Mouse (Mus musculus): Measurements from ENCODE around the gene Map3k4. TPM values are rescaled to one million over a fixed set of nuclear protein-coding genes. Genes with fewer than 3 reads are reported as not detected.

Gene Map3k4
- total RNA-seq, 2 experiments from 2014 or later: 7.4 to 8.0 TPM

DNA sequence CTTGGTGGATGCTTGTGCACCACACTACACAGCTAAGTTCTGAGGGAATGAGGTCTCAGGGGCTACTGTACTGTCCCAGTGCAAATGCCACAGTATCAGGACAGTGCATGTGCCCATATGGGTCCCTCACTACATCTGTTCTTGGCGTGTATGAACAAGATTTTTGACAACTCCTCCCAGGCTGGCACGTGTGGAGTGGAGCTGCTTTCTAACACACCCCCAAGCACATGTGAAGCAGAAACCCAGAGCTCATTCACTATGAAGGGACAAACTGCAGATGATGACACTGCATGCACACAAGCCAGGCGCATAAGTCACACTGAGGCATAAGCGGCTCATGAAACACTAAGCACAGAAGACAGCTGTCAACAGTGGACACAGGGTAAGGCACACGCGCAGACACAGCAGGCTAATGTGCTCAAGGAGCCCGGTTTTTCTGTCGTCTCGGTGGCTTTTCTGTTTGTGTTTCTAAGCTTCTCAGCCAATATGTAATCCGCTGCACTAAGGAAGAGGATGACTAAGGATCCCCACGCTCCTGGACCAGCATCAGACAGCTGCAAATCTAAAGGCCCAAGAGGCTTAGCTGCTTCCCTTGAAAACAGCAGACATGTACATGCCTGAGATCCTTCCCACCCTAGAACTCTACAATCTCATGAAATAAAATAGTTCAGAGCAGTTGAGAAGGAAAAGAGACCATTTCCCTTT, 41.9 kb downstream of the Map3k4 start:
- no peak for ATAC-seq (replicated peaks; ENCODE audit: low FRiP score, poor library complexity, severe bottlenecking)

DNA sequence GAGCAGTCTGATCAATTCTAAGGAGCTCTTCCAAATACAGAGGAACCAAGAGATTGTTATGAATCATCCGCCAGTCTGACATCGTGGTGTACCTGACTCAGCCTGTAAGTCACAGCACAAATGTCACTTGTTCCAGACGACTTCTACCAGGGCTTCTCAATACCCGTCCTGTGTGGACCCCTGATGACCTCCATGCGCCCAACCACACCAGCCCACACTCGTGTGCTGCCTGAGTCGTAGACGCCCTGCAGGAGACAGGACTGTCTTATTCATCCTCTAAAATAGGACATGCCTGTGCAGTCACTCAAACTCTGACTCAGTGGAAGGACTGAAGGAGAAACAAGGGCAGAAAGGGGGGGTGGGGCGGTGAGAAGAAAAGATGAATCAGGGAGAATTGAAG, 42.8 kb downstream of the Map3k4 start:
- no peak for ATAC-seq (replicated peaks; ENCODE audit: low FRiP score, poor library complexity, severe bottlenecking)

DNA sequence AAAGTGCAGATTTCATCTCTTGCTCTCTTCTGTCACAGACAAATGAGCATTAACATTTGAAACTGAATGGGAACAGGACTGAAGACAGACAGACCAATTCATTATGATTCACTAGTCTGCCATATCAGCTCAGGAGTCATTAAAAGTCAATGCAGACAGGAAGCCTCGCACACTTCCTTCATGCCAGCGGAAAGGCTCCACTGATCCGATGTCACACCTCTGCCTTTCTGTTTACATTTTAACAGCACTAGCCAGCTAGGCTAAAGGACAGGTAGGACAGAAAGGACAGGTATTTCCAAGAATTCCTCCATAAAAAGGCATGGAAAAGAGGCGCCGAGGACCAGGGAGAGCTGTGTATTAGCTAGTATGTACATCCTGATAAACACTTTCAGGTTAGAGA, 45.6 kb downstream of the Map3k4 start:
- ATAC-seq (replicated peaks; ENCODE audit: low FRiP score, poor library complexity, severe bottlenecking): no peak

DNA sequence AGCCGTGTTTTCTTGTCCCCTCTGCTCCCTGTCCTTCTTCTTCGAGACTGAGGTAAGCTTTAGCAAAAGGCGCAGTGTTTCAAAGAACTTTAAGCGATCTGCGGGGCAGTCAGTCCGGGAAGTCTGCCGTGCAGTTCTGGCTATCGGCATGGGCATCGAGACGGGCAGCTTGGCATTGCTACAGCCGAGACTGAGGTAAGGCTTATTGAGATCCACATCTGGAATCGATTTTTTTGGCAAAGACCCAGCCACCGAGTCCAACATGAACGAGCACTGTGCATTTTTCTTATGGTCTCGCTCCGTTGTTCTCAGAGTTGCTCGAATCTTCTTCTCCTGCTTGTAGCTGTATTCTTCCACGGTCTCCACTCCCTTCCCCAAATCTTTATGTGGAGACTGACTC, 46.8 kb downstream of the Map3k4 start:
- ATAC-seq (replicated peaks; ENCODE audit: low FRiP score, poor library complexity, severe bottlenecking): no peak

DNA sequence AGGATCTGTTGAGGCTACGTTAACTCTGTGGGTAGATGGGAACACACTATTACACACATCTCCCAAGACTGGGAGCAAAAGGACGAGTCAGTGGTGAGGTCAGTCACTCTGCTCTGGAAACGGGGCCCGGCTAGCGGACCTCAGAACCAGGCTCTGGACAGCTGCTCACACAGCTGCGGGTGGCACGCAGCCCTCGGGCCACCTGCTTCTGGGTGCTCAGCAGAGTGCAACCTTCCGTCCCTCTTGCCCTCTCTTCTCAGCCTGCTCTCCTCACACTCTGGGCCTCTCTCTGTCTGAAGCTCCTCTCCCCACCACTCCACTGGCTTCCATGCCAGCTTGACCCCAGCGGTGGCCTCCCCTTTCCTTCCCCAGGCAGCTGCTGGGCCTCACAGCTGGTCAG, 50.1 kb downstream of the Map3k4 start:
- ATAC-seq (replicated peaks; ENCODE audit: low FRiP score, poor library complexity, severe bottlenecking): no peak

DNA sequence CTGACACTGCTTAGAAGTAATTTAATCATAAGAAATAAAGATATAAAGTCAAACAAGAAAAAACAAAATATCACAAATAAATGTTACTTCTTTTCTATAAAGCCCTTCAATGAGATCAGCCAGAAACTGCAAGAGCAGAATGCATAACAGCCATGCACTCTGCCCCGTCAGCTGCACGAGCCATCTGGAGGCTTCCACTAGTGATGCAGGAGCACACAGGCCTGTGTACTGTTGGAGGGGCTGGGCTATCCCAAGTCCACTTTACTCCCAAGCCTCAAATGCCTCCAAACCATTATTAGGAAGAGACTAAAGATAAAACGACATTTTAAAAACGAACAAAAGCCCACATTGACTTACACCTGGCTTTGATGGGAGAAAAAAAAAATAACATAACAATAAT, 50.5 kb downstream of the Map3k4 start:
- ATAC-seq (replicated peaks; ENCODE audit: low FRiP score, poor library complexity, severe bottlenecking): no peak

DNA sequence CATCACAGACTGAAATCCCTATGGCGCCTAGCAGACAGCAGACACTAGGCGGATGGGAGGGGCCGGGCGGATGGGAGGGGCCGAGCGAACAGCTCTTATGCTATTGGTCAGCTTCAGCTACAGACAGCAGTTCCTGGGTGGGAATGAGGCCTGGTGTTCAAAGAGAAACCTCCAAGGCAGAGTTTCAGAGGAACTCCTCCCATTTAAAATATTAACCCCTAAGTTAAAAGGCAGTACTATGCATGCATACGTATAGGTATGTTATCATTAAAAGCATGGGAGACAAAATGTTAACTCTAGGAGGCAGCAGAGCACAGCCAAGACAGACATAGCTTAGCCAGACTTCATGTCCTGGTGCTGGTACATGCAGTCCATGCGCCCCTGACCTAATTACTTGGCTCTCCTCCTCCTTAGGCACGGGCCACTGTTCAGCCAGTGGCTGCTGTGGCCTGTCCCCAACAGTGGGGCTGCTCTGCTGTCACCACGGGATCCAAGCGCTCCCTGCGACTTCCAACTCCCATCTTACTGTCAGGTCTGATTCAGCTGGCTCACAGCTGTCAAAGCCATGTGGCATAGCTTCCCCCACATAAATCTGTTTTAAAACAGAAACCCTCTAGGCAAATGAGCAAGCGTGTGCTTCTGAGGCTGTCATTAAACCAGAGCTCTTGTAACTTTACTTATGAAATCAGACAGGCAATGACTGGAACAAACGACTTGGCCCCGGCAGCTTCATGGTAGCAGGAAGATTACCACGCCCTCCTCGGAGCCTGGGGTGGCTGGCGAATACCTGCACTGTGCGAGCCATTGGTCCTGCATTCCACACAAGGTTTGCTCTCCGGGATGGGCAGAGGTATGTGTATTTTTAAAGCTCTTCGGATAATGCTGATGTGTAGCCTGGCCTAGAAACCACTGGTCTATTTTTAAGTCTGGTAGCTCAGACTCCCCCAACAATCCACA, 52.3 kb downstream of the Map3k4 start:
- ATAC-seq (replicated peaks; ENCODE audit: low FRiP score, poor library complexity, severe bottlenecking): no peak

DNA sequence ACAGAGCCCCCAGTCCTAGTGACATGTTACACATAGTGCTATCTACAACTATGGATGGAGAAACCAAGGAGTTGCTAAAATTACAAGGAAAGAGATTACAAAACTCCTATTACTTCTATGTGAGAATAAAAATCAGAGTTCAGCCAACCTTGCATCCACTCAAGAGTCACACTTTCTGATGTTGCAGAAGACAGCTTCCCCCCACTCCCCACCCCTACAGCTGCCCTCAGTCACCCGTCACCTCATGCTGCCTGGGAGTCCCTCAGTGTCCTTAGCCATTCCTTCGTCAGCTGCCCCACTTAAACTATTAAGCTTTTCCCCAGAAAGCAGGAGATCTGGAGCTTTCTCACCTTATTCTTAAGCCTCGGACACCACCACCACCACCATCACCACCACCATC, 54.3 kb downstream of the Map3k4 start:
- ATAC-seq (replicated peaks; ENCODE audit: low FRiP score, poor library complexity, severe bottlenecking): no peak

DNA sequence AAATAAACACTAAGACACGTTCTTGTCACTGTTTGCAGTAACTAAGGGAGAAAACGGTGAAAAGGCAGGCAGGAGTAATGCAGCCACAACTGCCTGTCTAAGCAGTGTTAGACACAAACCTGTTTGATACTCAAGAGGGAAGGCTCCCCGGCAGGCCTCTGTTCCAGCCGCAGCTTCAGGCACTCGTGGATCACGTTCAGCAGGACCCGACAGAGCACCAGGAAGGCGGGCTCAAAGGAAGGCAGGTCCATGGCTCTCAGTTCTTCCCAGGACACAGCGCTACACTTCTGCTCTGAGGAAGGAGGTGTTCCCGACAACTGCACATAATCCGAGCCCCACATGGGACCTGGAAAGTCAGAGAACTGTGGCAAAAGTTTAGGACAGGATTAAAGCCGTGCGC, 54.8 kb downstream of the Map3k4 start:
- ATAC-seq (replicated peaks; ENCODE audit: low FRiP score, poor library complexity, severe bottlenecking): no peak

DNA sequence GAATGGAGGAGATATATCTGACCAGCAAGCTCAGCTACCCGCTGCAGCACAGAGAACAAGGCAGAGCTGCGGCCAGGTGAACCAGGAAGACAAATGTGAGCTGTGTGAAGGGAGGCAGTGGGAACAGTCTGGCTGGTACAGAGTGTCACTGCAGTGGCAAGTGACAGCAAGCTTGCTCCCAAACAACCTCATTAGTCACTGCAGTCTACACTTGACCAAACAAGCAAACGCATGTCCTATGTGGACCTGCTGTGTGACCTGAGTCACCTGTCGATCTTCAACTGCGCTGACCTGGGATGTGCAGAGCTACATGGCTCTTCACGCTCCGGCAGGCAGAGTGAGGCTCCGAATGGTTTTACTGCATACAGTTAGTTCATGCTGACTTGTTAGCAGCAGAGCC, 55.7 kb downstream of the Map3k4 start:
- no peak for ATAC-seq (replicated peaks; ENCODE audit: low FRiP score, poor library complexity, severe bottlenecking)

DNA sequence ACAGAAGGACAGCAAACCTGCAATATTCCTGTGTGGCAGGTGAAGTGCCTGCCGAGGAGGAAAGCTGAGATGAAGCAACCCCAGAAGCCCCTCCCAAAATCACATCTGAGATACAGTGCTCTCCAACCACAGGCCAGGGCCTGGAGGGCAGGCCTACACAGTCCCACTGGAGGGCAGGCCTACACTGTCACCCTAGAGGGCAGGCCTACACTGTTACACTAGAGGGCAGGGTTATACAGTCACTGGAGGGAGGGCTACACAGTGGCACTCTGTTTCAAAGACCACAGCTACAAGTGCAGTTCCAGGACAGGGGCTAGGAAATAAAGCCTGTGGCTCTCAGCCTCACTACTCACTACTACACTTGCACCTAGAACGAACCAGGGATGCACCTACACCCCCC, 56.7 kb downstream of the Map3k4 start:
- no peak for ATAC-seq (replicated peaks; ENCODE audit: low FRiP score, poor library complexity, severe bottlenecking)

DNA sequence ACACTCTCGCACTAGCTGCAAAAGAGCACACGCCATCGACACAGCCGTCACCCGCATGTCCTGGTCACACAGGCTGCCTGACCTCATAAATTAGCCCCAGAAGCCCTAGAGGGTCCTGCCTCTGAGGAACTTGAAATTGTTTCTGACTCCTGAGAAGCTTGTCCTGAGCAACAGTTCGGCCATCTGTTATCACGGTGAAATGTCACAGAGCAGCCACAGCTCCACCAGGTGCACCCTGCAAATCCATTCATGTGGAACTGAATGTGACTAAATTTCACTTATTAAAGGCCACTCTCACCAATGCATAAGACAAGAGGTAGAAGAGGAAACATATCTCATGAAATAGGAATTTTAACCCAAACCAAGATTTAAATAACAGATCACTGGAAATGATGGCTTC, 57.2 kb downstream of the Map3k4 start:
- no peak for ATAC-seq (replicated peaks; ENCODE audit: low FRiP score, poor library complexity, severe bottlenecking)

DNA sequence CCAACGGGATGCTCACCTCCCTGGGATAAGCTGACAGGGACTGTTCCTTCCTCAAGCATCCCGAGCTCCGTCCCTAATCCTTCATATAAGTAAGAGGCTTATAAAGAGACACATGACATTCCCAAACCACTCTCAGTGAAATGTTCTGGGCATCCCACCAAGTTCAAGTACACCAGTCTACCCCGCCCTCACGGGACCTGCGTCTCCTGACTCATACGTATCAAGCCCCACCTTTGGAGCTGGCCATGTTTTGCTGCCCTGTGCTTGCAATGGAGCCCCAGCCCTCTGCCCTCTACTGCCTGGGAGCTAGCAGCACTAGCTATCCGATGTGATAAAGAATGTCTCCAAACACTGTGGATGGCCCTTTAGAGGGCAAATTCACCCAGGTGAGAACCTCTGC, 58.6 kb downstream of the Map3k4 start:
- no peak for ATAC-seq (replicated peaks; ENCODE audit: low FRiP score, poor library complexity, severe bottlenecking)

DNA sequence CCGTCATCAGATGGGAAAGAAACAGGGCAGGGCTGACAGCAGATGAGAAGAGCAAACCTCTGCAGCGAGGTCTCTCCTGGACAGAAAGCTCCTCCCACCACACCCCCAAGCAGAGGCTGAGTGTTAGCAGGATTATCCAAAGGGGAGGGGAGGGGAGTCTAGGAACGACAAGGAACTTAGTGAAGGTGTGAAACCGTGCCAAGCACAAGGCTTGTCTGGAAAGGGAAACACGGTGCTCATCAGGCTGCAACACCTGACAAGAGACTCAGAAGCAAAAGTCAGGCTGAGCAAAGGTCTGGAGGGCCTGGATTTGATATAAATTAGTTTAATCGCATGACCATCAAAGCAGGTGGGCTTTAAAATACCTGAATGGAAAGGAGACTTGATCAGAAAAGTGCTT, 60.1 kb downstream of the Map3k4 start:
- no peak for ATAC-seq (replicated peaks; ENCODE audit: low FRiP score, poor library complexity, severe bottlenecking)

DNA sequence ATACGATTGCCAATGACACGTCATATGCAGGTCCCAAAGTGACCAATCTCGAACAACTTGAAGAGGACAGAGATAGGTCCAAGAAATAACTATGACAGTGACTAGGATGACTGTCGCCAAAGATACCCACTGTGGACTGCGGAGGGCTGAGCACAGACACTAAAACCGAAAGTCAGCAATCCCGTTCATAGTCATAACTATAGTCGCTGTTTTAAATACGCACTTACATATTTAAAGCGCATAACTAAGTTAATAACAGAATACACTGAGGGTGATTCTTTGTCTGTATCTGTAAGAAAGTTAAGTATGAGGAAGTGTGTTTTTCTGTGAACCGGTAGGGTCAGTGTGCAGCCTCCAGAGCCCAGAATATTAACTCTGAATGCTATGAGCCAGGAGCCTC, 62.5 kb downstream of the Map3k4 start:
- ATAC-seq (replicated peaks; ENCODE audit: low FRiP score, poor library complexity, severe bottlenecking): no peak

DNA sequence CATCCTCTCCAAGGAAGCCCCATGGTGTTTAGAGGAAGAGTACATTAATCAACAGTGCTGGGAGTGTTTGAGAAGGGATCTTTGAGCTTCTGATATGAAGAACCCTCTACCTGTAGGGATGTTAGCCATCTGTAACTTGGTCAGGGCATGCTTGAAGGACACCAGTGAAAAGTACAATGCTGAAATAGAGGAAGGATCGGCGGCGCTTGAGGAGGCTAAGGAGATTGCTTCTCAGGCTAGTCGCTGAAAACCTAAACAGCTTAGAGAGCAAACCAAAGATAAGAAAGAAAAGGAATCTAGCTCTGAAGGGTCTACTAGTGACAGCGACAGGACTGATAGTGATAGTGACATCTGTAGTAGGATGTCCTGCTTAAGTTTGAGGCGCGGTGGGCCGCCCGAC, 68.0 kb downstream of the Map3k4 start:
- no peak for ATAC-seq (replicated peaks; ENCODE audit: low FRiP score, poor library complexity, severe bottlenecking)

DNA sequence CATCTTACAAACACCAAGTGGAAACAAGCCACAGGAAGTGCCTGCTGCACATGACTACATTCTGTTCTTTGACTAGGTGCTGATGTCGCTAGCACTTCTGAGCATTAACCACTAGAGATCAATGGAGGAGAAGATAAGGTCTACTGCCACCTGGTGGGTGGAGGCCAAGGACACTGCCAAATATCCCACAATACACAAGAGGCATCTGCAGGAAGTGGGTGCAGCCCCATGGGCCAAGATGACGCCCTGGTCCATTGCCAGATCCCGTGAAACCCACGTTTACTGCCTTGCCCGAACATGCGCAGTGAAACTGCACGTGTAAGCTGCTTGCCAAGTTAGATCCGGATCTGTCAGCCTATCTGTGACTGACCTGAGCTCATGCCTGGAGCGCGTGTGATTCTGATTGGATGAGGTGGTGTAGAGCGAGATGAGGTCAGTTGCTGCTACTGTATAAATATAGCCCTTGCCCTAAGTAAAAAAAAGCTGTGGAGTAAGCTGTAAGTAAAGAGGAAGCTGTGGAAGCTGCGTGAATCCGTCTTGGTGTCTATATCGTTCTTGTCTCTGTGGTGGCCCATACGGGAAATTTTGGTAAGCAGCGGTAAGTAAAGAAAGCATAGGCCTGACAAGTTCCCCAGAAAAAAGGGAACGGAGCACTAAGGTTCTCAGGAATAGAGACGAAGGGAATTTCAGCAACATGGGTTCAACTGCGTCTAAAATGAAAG, 68.7 kb downstream of the Map3k4 start:
- ATAC-seq (replicated peaks; ENCODE audit: low FRiP score, poor library complexity, severe bottlenecking): no peak

DNA sequence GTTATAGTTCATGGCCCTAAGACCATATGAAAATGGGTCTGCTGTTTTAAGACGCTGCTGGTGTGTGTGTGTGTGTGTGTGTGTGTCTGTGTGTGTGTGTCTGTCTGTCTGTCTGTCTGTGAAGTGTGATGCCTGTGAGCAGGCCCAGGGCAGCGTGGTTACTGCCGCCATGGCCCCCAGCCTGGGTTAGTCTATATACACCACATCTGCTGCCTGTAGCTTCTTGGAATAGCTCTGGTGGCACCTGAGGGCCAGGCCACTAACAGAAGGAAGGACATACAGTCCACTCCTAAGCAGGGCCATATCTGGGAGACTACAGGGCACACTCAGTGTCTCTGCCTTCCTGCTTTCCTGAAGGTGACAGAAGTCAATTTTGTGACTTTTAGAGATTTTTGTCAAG, 77.9 kb downstream of the Map3k4 start:
- ATAC-seq (replicated peaks; ENCODE audit: low FRiP score, poor library complexity, severe bottlenecking): no peak

DNA sequence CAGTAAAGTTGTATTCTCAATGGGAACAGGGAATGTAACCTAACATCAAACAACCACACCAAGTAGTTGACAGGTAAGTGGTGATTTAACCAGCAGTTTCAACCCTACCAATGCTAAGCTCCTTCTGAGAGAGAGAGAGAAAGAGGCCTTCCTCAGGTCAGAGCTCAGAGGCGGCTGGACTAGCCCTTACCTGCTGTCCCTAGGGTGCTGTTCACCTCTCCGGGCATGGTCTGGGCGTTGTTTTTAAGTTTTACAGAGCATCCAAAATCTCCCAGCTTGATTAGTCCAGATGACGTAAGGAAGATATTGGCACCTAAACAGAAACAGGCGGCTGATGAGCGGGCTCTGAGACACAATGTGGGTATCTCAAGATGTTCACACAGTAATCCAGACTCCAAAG, 85.9 kb downstream of the Map3k4 start:
- no peak for ATAC-seq (replicated peaks; ENCODE audit: low FRiP score, poor library complexity, severe bottlenecking)

DNA sequence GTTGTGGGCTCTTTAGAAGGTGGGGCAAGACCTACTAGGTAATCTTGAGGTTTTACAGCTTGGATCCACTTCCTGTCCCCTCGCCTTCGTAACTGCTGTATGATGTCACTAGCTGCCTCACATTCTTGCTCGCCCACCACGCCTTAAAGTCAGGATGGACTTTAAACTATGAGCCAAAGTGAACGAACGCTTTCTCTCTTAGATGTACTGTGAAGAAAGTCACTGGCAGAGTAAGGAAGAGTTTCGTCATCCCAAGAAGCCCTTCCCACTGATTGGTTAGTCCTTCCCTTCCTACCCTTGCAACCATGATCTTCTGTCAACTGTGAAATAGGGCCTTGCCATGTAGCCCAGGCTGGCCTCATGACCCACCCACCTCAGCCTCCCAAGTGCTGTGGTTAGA, 87.5 kb downstream of the Map3k4 start:
- no peak for ATAC-seq (replicated peaks; ENCODE audit: low FRiP score, poor library complexity, severe bottlenecking)

DNA sequence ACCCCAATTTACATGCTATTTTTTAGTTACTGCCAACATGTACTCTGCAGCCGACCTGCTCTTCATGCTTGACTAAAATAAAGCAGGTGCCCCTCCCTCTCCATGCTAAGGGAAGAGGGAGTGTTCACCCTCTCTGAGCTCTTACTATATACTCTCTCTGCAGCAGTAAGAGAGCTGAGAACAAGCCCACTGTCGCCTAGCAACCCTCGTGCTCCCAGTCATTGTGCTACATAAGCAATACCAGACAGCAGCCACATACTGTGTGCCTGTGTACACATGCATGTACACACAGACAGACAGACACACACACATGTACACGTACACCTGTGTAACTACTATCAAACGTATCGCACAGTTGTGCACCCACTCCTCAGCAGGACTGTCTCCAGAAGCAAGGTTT, 88.4 kb downstream of the Map3k4 start:
- ATAC-seq (replicated peaks; ENCODE audit: low FRiP score, poor library complexity, severe bottlenecking): no peak
